Mouse (Mus musculus) thymus, postnatal 36 days (tissue): ENCODE results near the gene Vamp5.
A peak's percentile ranks its signal among the peaks of the same experiment; 100 is the strongest.

Experiments
- DNase-seq, 2 experiments: peaks; one replicate each; pipeline ENCODE4 v3.0.0; 2022; ENCODE audit warnings: mixed read lengths in 2 of 2

The Vamp5 gene

DNA sequence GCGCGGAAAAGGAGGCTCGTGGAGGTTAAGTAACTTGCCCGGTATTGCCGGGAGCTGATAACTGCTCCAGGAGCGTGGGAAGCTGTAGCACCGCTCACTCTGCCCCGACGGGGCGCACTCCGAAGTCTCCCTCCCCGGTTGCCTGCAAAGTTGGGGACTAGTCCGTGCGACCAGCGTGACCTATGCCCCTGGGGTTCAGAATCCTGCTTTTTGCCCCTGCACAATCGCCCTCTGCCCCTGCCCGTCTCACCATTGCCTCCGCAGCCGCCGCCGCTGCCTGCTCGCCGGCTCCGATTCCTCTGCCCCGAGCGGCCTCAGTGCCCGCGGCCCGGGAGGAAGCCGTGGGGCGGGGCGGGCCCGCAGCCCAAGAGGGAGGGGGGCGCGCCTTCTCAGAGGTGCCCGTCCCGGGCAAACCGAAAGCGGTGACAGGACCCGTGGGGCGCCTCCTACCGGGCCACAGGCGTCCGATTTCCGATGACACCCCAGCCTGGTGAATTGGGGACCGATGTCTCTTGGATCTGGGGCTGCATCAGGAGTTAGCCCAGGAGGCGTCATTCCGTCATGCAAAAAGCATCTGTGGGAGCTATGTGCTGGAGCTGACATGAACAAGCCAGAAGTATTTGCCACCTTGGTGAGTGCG lies at the start of gene Vamp5:
TSS of gene Vamp5 (minus strand) at position 338 of the 640 bp plus-strand sequence.
- peak; percentile 92 to 94 for DNase-seq

- no peak for DNase-seq
Observed at GRCm38 (mm10) chr6:72429061-72429842, 49.0 kb upstream of the Vamp5 start.

GRCm38 (mm10) chr6:72428036-72428435 lies 47.8 kb upstream of the Vamp5 start:
- DNase-seq = peak; percentile 71 to 75

DNA sequence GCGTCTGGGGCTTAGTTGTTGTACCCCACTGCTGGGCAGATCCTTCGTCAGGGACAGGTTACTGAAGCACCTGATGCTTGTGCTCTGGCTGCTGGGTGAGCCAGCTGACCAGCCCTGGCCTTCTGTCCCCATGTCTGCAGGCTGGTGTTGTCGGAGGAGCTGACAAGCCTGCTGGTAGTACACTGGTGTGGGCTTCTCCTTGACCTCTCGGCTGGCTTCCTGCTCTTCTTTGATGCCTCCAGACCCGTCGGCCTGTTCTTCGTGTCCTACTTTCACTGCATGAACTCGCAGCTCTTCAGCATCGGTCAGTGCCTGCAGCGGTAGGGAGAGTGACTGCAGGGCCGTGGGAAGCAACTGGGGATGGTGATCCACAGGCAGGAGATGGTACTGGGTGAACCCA lies 45.4 kb upstream of the Vamp5 start:
- no peak for DNase-seq

DNA sequence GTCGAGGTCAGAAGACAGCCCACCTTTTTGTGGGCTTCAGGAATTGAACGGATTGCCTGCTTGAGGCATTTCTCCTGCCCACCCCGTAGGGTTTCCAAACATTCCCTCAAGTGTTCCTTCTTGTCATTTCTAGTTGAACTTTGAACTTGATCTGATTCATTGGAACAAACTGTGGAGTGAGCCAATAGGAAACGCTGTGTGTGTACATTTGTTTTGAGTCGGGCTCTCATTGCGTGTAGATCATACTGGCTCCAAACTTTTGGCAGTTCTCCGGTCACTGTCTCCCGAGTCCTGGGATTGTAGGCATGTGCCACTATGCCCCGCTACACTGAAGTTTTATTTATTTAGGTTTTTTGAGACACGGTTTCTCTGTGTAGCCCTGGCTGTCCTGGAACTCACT lies 40.6 kb upstream of the Vamp5 start:
- no peak for DNase-seq

- DNase-seq = no peak
Observed at GRCm38 (mm10) chr6:72419806-72420205, 39.5 kb upstream of the Vamp5 start.

DNA sequence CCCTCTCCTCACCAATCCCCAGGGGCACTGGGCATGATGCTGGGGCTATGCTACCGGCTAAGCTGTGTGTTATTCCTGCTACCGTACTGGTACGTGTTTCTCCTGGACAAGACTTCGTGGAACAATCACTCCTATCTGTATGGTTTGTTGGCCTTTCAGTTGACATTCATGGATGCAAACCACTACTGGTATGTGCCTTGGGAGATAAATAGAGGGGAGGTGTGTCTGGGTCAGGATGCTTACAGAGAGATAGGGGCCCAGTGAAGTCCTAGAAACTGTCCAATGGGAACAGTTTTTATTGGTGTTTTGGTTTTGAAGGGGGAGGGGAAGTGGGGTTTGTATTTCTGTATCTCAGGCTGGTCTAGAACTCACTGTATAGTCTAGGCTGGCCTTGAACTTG lies 38.0 kb upstream of the Vamp5 start:
- no peak for DNase-seq

GRCm38 (mm10) chr6:72415964-72416772 lies 35.9 kb upstream of the Vamp5 start:
- no peak for DNase-seq

- DNase-seq = no peak
Observed at GRCm38 (mm10) chr6:72415181-72415580, 34.9 kb upstream of the Vamp5 start.

- DNase-seq = peak; percentile 95 to 96
Observed at GRCm38 (mm10) chr6:72414076-72414756, 33.9 kb upstream of the Vamp5 start, which contains the start of gene Ggcx. TSS of gene Ggcx (plus strand) at chr6:72414308.

DNA sequence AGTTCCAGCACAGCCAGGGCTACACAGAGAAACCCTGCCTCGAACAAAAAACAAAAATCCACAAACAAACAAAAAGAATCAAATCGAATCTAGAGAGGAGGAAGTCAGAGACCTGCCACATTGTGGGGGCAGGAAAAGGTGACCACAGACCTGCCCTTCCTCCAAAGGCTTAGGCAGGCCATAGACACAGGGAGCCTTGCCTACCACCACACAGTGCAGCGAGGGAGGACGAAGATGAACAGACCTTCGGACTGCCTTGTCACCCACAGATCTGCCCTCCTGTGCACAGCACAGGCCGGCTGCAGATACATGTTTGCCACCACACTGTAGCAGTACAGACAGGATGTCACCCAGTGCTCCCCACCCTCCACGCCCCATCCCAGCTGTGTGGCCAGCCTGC lies 30.2 kb upstream of the Vamp5 start:
- DNase-seq = no peak

DNA sequence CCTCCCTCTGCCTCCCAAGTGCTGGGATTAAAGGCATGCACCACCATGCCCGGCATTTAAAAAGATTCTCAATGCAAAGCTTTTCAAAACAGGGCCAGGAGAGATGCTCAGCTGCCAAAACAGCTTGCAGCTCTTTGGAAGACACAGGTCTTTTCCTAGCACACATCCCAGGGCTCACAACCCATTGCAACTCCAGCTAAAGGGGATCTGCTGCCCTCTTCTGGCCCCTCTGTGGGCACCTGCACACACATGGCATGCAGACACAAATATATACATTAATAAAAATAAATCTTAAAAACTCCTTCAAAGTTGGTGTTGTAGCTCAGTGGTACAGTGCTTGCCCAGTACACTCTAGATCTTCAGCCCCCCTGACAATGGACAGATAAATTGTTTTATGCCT lies 29.7 kb upstream of the Vamp5 start:
- no peak for DNase-seq

DNA sequence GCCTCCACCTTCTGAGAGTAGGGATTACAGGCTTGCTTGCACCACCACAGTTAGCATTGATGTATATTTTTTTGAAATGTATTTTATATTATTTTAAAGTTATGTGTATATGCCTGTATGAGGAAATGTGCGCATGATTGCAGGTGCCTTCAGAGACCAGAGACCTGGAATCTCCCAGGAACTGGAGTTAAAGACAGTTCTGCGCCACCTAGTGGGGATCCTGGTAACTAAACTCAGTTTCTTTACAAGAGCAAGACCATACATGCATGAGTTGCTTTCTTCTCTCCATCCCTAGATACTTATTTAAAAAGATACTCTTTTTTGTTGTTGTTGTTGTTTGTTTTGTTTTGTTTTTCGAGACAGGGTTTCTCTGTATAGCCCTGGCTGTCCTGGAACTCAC lies 29.3 kb upstream of the Vamp5 start:
- peak in 1 of 2 experiments; percentile 41 for DNase-seq

- peak; percentile 81 to 83 for DNase-seq
Observed at GRCm38 (mm10) chr6:72407119-72407518, 26.9 kb upstream of the Vamp5 start.

DNA sequence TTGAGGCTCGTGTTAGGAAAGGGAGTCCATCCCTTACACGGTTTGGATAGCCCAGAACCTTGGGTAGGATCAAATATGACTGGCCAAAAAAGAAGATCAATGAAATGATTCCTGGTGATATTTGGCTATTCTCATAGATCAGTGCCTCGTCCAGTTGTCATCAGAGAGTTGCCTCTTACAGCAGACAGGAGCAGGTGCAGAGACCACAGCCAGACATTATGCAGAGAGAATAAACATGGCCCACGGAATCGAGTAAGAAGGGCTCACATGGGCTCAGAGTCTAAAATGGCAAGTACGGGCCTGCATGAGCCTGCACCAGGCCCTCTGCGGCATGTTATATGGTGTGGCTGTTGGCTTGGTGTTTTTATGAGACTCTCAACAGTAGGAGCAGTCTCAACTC lies 25.1 kb upstream of the Vamp5 start:
- DNase-seq = no peak

DNA sequence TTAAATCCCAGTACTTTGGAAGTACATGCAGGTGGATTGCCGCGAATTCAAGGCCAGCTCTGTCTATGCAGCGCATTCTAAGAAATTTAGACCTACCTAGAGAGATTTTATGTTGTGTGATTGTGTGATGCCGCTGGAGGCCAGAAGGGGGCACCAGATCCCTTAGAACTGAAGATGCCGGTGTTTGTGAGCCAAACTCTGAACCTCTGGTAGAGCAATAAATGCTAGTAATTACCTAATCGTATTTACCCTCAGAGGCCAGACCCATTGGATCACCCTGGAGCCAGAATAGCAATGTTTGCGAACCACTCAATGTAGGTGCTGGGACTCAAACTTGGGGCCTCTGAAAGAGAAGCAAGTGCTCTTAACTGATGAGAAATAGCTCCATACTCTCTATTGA lies 21.6 kb upstream of the Vamp5 start:
- DNase-seq = peak; percentile 71 to 74

DNA sequence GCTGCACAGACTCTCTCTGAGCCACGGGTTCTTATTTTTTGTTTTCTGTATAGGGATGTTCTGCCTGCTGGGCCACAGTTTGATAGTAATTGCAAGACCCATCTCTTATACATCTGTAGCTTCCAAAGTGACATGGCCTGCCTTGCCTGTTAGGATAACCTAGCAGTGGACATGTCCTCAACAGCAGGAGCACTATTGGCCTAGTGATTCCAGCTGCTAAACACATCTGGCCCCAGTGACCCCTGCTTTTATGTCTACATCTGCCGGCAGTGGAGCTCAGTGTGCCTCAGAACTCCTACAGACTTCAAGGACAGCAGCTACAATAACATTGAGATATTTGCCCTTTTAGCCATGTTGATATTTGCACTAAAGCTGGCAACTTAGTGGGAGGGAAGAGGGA lies 19.7 kb upstream of the Vamp5 start:
- no peak for DNase-seq

- DNase-seq = no peak
Observed at GRCm38 (mm10) chr6:72396837-72397251, 16.6 kb upstream of the Vamp5 start.

DNA sequence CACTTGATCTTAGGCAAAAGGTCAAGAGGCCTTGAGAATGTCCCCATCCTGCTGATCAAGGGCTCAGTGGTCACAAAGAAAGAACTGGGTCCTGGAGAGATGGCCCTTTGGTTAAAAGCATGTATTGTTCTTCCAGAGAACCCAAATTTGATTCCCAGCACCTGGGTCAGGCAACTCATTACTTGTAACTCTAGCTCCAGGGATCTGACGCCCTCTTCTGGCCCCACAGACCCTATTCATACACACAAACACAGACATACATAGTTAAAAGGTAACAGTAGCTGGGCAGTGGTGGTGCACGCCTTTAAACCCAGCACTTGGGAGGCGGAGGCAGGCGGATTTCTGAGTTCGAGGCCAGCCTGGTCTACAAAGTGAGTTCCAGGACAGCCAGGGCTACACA lies 12.1 kb upstream of the Vamp5 start:
- no peak for DNase-seq

- no peak for DNase-seq
Observed at GRCm38 (mm10) chr6:72390795-72391521, 10.7 kb upstream of the Vamp5 start.

DNA sequence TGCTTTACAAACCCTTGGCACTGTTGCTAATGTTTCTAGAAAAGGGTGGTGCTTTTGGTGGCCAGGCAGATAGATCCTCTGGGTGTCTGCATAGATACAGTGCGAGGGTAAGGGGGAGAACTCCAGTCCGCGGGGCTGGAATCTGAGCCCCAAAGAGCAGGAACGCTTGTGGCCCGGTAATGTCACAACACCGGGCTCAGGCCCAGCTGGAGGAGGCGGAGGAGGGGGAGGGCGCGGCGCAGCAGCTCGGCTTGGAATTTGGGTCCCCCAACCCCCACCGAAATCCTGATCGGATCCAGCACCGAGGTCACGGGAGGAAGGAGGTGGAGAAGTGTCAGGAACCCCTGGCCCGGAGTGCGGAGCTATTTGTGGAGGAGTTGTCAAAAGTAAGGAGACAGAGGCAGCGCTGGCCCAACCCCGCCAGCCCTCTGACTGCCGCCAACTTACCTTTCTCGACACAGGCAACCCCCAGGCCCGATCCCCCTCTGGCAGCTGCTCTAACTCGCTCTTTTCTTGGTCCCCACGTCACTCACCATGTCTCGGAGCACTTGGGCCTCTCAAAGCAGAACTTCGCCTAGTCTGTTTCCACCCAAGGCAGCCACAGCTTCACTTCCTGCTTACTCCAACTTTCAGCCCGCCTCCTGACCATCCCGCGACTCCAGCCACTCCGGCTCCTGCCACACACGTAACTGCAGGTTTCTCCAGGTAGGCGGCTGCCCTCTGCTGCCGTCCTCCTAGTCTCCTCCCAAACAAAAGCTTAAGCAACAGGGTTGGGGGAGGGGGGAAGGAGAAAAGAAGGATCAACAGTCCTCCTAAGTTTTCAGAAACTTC lies 9.9 kb upstream of the Vamp5 start, which contains the start of gene Vamp8:
TSS of gene Vamp8 (minus strand) at position 763 of the 831 bp plus-strand sequence.
- peak; percentile 62 to 65 for DNase-seq
